Mouse (Mus musculus): ENCODE results near the gene Cit. TPM values are rescaled to one million over a fixed set of nuclear protein-coding genes. Genes with fewer than 3 reads are reported as not detected.
A peak's percentile ranks its signal among the peaks of the same experiment; 100 is the strongest.

Gene Cit
- total and polyA plus RNA-seq, 2 experiments, result 0.43 to 0.74 TPM

- no peaks in the 10 kb centered on the region for H3K27me3 ChIP-seq (ENCODE audit: control insufficient read depth, insufficient read depth, low read length)
- H3K79me2 ChIP-seq (ENCODE audit: control insufficient read depth, insufficient read depth, low read length), result no peaks in the 10 kb centered on the region
- peaks cover 4% of the 10 kb centered on the region for H3K4me1 ChIP-seq (ENCODE audit: control insufficient read depth, insufficient read depth, low read length)
- no peak overlapping the region for H3K27ac ChIP-seq (replicated peaks; ENCODE audit: insufficient read depth, low read depth, low read length)
- H3K9ac ChIP-seq (ENCODE audit: low read depth, low read length), result no peak overlapping the region
- WGBS, result 93% methylated on average over 11 of the region's 11 CpGs
- no peak overlapping the region for H3K4me3 ChIP-seq (ENCODE audit: insufficient read depth, low read depth, low read length)
- peaks cover 31% of the 10 kb centered on the region for H3K36me3 ChIP-seq (ENCODE audit: control insufficient read depth, insufficient read depth, low read length)
- TF ChIP-seq POLR2A (IDR thresholded peaks at IDR 0.05; ENCODE audit: extremely low read depth, insufficient read depth, low read length) (no peak), CTCF (IDR thresholded peaks at IDR 0.05; ENCODE audit: low read depth, low read length) (no peak)
- DNase-seq (ENCODE audit: extremely low read depth, low read depth, low spot score), result no peak
Observed at GRCm38 (mm10) chr5:116014237-116014636, 169.2 kb downstream of the Cit start.

GRCm38 (mm10) chr5:116016542-116016941 lies 171.5 kb downstream of the Cit start:
- peaks cover 39% of the 10 kb centered on the region for H3K36me3 ChIP-seq (ENCODE audit: control insufficient read depth, insufficient read depth, low read length)
- H3K4me1 ChIP-seq (ENCODE audit: control insufficient read depth, insufficient read depth, low read length), result peaks cover 25% of the 10 kb centered on the region
- no peaks in the 10 kb centered on the region for H3K27me3 ChIP-seq (ENCODE audit: control insufficient read depth, insufficient read depth, low read length)
- H3K9ac ChIP-seq (ENCODE audit: low read depth, low read length), result no peak overlapping the region
- H3K27ac ChIP-seq (replicated peaks; ENCODE audit: insufficient read depth, low read depth, low read length), result no peak overlapping the region
- no peak for DNase-seq (ENCODE audit: extremely low read depth, low read depth, low spot score)
- H3K79me2 ChIP-seq (ENCODE audit: control insufficient read depth, insufficient read depth, low read length), result 0 out of 2 replicates have a peak, but pooled peaks cover 2% of the 10 kb centered on the region
- no peak overlapping the region for H3K4me3 ChIP-seq (ENCODE audit: insufficient read depth, low read depth, low read length)
- WGBS, result 87% methylated on average over 5 of the region's 5 CpGs
- TF ChIP-seq POLR2A (IDR thresholded peaks at IDR 0.05; ENCODE audit: extremely low read depth, insufficient read depth, low read length), result no peak
- no peak for TF ChIP-seq CTCF (IDR thresholded peaks at IDR 0.05; ENCODE audit: low read depth, low read length)

- Histone ChIP-seq H3K27ac (replicated peaks; ENCODE audit: insufficient read depth, low read depth, low read length) (no peak overlapping the region), H3K79me2 (ENCODE audit: control insufficient read depth, insufficient read depth, low read length) (peaks cover 7% of the 10 kb centered on the region; the same call in 1 of the 2 replicates), H3K4me3 (ENCODE audit: insufficient read depth, low read depth, low read length) (no peak overlapping the region), H3K9ac (ENCODE audit: low read depth, low read length) (no peak overlapping the region), H3K4me1 (ENCODE audit: control insufficient read depth, insufficient read depth, low read length) (peaks cover 29% of the 10 kb centered on the region), H3K36me3 (ENCODE audit: control insufficient read depth, insufficient read depth, low read length) (peaks cover 39% of the 10 kb centered on the region), H3K27me3 (ENCODE audit: control insufficient read depth, insufficient read depth, low read length) (no peaks in the 10 kb centered on the region)
- 95% methylated on average over 8 of the region's 8 CpGs for WGBS
- no peak for TF ChIP-seq POLR2A (IDR thresholded peaks at IDR 0.05; ENCODE audit: extremely low read depth, insufficient read depth, low read length)
- TF ChIP-seq CTCF (IDR thresholded peaks at IDR 0.05; ENCODE audit: low read depth, low read length), result no peak
- DNase-seq (ENCODE audit: extremely low read depth, low read depth, low spot score), result no peak
Observed at GRCm38 (mm10) chr5:116017391-116017790, 172.3 kb downstream of the Cit start.

- Histone ChIP-seq H3K36me3 (ENCODE audit: control insufficient read depth, insufficient read depth, low read length) (peaks cover 39% of the 10 kb centered on the region), H3K4me1 (ENCODE audit: control insufficient read depth, insufficient read depth, low read length) (peaks cover 37% of the 10 kb centered on the region), H3K27ac (replicated peaks; ENCODE audit: insufficient read depth, low read depth, low read length) (no peak overlapping the region), H3K27me3 (ENCODE audit: control insufficient read depth, insufficient read depth, low read length) (no peaks in the 10 kb centered on the region), H3K4me3 (ENCODE audit: insufficient read depth, low read depth, low read length) (no peak overlapping the region), H3K9ac (ENCODE audit: low read depth, low read length) (no peak overlapping the region), H3K79me2 (ENCODE audit: control insufficient read depth, insufficient read depth, low read length) (peaks cover 8% of the 10 kb centered on the region; the same call in 1 of the 2 replicates)
- DNase-seq (ENCODE audit: extremely low read depth, low read depth, low spot score), result no peak
- no peak for TF ChIP-seq POLR2A (IDR thresholded peaks at IDR 0.05; ENCODE audit: extremely low read depth, insufficient read depth, low read length)
- TF ChIP-seq CTCF (IDR thresholded peaks at IDR 0.05; ENCODE audit: low read depth, low read length), result no peak
- 91% methylated on average over 9 of the region's 9 CpGs for WGBS
Observed at GRCm38 (mm10) chr5:116018196-116018595, 173.1 kb downstream of the Cit start.

- peak overlapping the region; percentile 30 for H3K27ac ChIP-seq (replicated peaks; ENCODE audit: insufficient read depth, low read depth, low read length)
- 16% methylated on average over 6 of the region's 6 CpGs for WGBS
- peak; percentile 71 for DNase-seq (ENCODE audit: extremely low read depth, low read depth, low spot score)
- no peaks in the 10 kb centered on the region for H3K27me3 ChIP-seq (ENCODE audit: control insufficient read depth, insufficient read depth, low read length)
- peaks cover 37% of the 10 kb centered on the region for H3K4me1 ChIP-seq (ENCODE audit: control insufficient read depth, insufficient read depth, low read length)
- peaks cover 8% of the 10 kb centered on the region; the same call in 1 of the 2 replicates for H3K79me2 ChIP-seq (ENCODE audit: control insufficient read depth, insufficient read depth, low read length)
- TF ChIP-seq CTCF (IDR thresholded peaks at IDR 0.05; ENCODE audit: low read depth, low read length) (peak; percentile 52), POLR2A (IDR thresholded peaks at IDR 0.05; ENCODE audit: extremely low read depth, insufficient read depth, low read length) (no peak)
- peaks cover 36% of the 10 kb centered on the region for H3K36me3 ChIP-seq (ENCODE audit: control insufficient read depth, insufficient read depth, low read length)
- H3K9ac ChIP-seq (ENCODE audit: low read depth, low read length), result no peak overlapping the region
- H3K4me3 ChIP-seq (ENCODE audit: insufficient read depth, low read depth, low read length), result no peak overlapping the region
Observed at GRCm38 (mm10) chr5:116018784-116019183, 173.7 kb downstream of the Cit start.

GRCm38 (mm10) chr5:116019371-116019770 lies 174.3 kb downstream of the Cit start:
- no peak for TF ChIP-seq POLR2A (IDR thresholded peaks at IDR 0.05; ENCODE audit: extremely low read depth, insufficient read depth, low read length)
- TF ChIP-seq CTCF (IDR thresholded peaks at IDR 0.05; ENCODE audit: low read depth, low read length), result no peak
- peak; percentile 88 for DNase-seq (ENCODE audit: extremely low read depth, low read depth, low spot score)
- Histone ChIP-seq H3K79me2 (ENCODE audit: control insufficient read depth, insufficient read depth, low read length) (peaks cover 8% of the 10 kb centered on the region; the same call in 1 of the 2 replicates), H3K4me1 (ENCODE audit: control insufficient read depth, insufficient read depth, low read length) (peaks cover 37% of the 10 kb centered on the region), H3K27me3 (ENCODE audit: control insufficient read depth, insufficient read depth, low read length) (no peaks in the 10 kb centered on the region), H3K36me3 (ENCODE audit: control insufficient read depth, insufficient read depth, low read length) (peaks cover 31% of the 10 kb centered on the region), H3K27ac (replicated peaks; ENCODE audit: insufficient read depth, low read depth, low read length) (peak overlapping the region; percentile 30), H3K9ac (ENCODE audit: low read depth, low read length) (no peak overlapping the region), H3K4me3 (ENCODE audit: insufficient read depth, low read depth, low read length) (no peak overlapping the region)
- WGBS, result 12% methylated on average over 11 of the region's 11 CpGs
